Mouse (Mus musculus): Measurements from ENCODE around the gene Gm20683.
"Not testable (repeated sequence)": the region's sequence is repeated elsewhere in the genome, so short reads cannot be mapped to it uniquely, and the experiment has no call there.

GRCm38 (mm10) chr17:25871566-25871965 lies 30.0 kb upstream of the Gm20683 start:
- TF ChIP-seq POLR2A (IDR thresholded peaks at IDR 0.05; ENCODE audit: borderline replicate concordance, control insufficient read depth, low read depth, low read length); CTCF (IDR thresholded peaks at IDR 0.05; ENCODE audit: control insufficient read depth, insufficient read depth, low read length): not testable (repeated sequence)
